ENCODE assay signal across 32 mouse cellular contexts in genomic region chr14:103054731-103055130, GRCm38 (mm10). TPM values are rescaled to one million over a fixed set of nuclear protein-coding genes. Genes with fewer than 3 reads are reported as not detected.
"Had no signal": no experiment of that assay in that cellular context is flagged by ENCODE, and none has a peak within 500 bp of the region (broad histone marks: within the 10 kb centered on the region; RNA-seq: fewer than 3 reads in every experiment).

No protein-coding gene starts in this region.

- H3K36me3 ChIP-seq: embryonic facial prominence, embryonic 10.5 days; embryonic facial prominence, embryonic 12.5 days; embryonic facial prominence, embryonic 13.5 days; embryonic facial prominence, embryonic 15.5 days; forebrain, embryonic 10.5 days; forebrain, embryonic 12.5 days; forebrain, embryonic 15.5 days had no signal

- ATAC-seq: forebrain, embryonic 13.5 days; forebrain, embryonic 14.5 days; forebrain, embryonic 15.5 days; forebrain, embryonic 16.5 days; forebrain, postnatal 0 days had no signal

- H3K27ac ChIP-seq: embryonic facial prominence, embryonic 10.5 days; embryonic facial prominence, embryonic 12.5 days; embryonic facial prominence, embryonic 13.5 days; embryonic facial prominence, embryonic 15.5 days; forebrain, embryonic 10.5 days; forebrain, embryonic 12.5 days; forebrain, embryonic 13.5 days; forebrain, embryonic 15.5 days; gastrocnemius, adult 2 months had no signal

- H3K4me3 ChIP-seq: embryonic facial prominence, embryonic 10.5 days; embryonic facial prominence, embryonic 12.5 days; embryonic facial prominence, embryonic 13.5 days; embryonic facial prominence, embryonic 15.5 days; erythroblast, embryonic 14.5 days; forebrain, embryonic 10.5 days; forebrain, embryonic 12.5 days; forebrain, embryonic 13.5 days; forebrain, embryonic 15.5 days; gastrocnemius, adult 2 months had no signal

- H3K4me1 ChIP-seq: embryonic facial prominence, embryonic 10.5 days; embryonic facial prominence, embryonic 12.5 days; embryonic facial prominence, embryonic 13.5 days; embryonic facial prominence, embryonic 15.5 days; forebrain, embryonic 10.5 days; forebrain, embryonic 12.5 days; forebrain, embryonic 13.5 days; forebrain, embryonic 15.5 days had no signal

- DNase-seq: cerebellum, adult 18-20 months; cerebellum, adult 2 months; cerebellum, adult 8-10 months; cerebellum, adult 9-10 months; cerebellum, adult 9-11 months; cerebellum, postnatal 14 days; cerebellum, postnatal 25 days; cerebellum, postnatal 36 days; embryo, embryonic 11 days; forebrain, postnatal 0 days; gastrocnemius, adult 2 months; gastrocnemius, postnatal 10 days; gastrocnemius, postnatal 14 days; gastrocnemius, postnatal 25 days; gastrocnemius, postnatal 36 days; heart, adult 18-20 months had no signal

- H3K4me2 ChIP-seq: embryonic facial prominence, embryonic 12.5 days; embryonic facial prominence, embryonic 13.5 days; embryonic facial prominence, embryonic 15.5 days; forebrain, embryonic 12.5 days; forebrain, embryonic 13.5 days; forebrain, embryonic 15.5 days had no signal

- H3K9ac ChIP-seq: embryonic facial prominence, embryonic 12.5 days; embryonic facial prominence, embryonic 13.5 days; embryonic facial prominence, embryonic 15.5 days; forebrain, embryonic 12.5 days; forebrain, embryonic 13.5 days; forebrain, embryonic 15.5 days; forebrain, postnatal 0 days had no signal

- H3K9me3 ChIP-seq: embryonic facial prominence, embryonic 10.5 days; embryonic facial prominence, embryonic 12.5 days; embryonic facial prominence, embryonic 13.5 days; embryonic facial prominence, embryonic 15.5 days; forebrain, embryonic 10.5 days; forebrain, embryonic 12.5 days; forebrain, embryonic 13.5 days; forebrain, embryonic 15.5 days had no signal

- H3K27me3 ChIP-seq: embryonic facial prominence, embryonic 12.5 days; embryonic facial prominence, embryonic 13.5 days; embryonic facial prominence, embryonic 15.5 days; forebrain, embryonic 12.5 days; forebrain, embryonic 13.5 days; forebrain, embryonic 15.5 days had no signal

RNA-seq across cellular contexts. Expression of gene Acod1, which starts 8.0 kb away (rescaled TPM):
- total RNA-seq: forebrain, postnatal 0 days; gastrocnemius, adult 18-20 months; gastrocnemius, adult 2 months; gastrocnemius, adult 8-10 months; gastrocnemius, postnatal 10 days; gastrocnemius, postnatal 14 days; gastrocnemius, postnatal 25 days; gastrocnemius, postnatal 36 days; gastrocnemius, postnatal 4 days; heart, adult 18-20 months had no signal
- polyA plus RNA-seq: embryonic facial prominence, embryonic 10.5 days; embryonic facial prominence, embryonic 11.5 days; embryonic facial prominence, embryonic 12.5 days; embryonic facial prominence, embryonic 13.5 days; embryonic facial prominence, embryonic 15.5 days; erythroblast, embryonic 14.5 days; forebrain, embryonic 10.5 days; forebrain, embryonic 11.5 days; forebrain, embryonic 13.5 days; forebrain, embryonic 14.5 days; forebrain, embryonic 15.5 days; forebrain, embryonic 16.5 days; forebrain, postnatal 0 days had no signal
